Mouse (Mus musculus): ENCODE data around the gene Olfr672. TPM values are rescaled to one million over a fixed set of nuclear protein-coding genes. Genes with fewer than 3 reads are reported as not detected.
"Not testable (repeated sequence)": the region's sequence is repeated elsewhere in the genome, so short reads cannot be mapped to it uniquely, and the experiment has no call there.

The Olfr672 gene
- not detected in 2 replicates for polyA plus RNA-seq (2012; ENCODE audit: insufficient read depth, insufficient read length, missing spikeins)

GRCm38 (mm10) chr7:105001929-105002328 lies at the start of gene Olfr672:
TSS of gene Olfr672 (minus strand) at chr7:105002029.
- TF ChIP-seq CTCF (IDR thresholded peaks at IDR 0.05; ENCODE audit: low read depth, low read length), result no peak
- TF ChIP-seq POLR2A (IDR thresholded peaks at IDR 0.05; ENCODE audit: borderline replicate concordance, low read depth, low read length), result no peak
- Histone ChIP-seq H3K4me3 (ENCODE audit: insufficient read depth, low read length) (no peak within 1 kb of the TSS), H3K4me1 (ENCODE audit: control insufficient read depth, insufficient read depth, low read length) (no peaks in the 10 kb centered on the region), H3K27ac (ENCODE audit: insufficient read depth, low read depth, low read length) (no peak within 1 kb of the TSS)

GRCm38 (mm10) chr7:105033836-105034235 lies 32.0 kb upstream of the Olfr672 start:
- H3K27ac ChIP-seq (ENCODE audit: insufficient read depth, low read depth, low read length); H3K4me1 ChIP-seq (ENCODE audit: control insufficient read depth, insufficient read depth, low read length); H3K4me3 ChIP-seq (ENCODE audit: insufficient read depth, low read length): not testable (repeated sequence)

DNA sequence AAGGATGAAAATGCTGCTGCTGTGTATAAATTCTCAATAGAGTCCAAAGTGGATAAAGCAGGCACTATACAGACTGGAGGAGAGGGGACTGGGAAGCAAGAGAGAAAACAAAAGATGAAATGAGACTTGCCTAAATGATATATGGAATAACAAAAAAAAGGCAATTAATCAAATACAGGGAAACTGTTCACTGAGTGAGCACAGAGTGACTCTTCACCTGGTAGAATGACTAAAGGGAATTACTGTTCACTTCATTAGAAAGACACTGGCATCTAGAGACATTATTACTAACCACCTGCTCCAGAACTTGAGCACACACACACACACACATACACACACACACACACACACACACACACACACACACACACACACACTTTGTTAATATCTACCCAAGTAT lies 30.6 kb upstream of the Olfr672 start, which contains the start of gene Olfr676:
Olfr676 (plus strand) TSS at position 301 of the 400 bp plus-strand sequence.
- TF ChIP-seq CTCF (IDR thresholded peaks at IDR 0.05; ENCODE audit: low read depth, low read length) (no peak), POLR2A (IDR thresholded peaks at IDR 0.05; ENCODE audit: borderline replicate concordance, low read depth, low read length) (no peak)
- H3K4me1 ChIP-seq (ENCODE audit: control insufficient read depth, insufficient read depth, low read length), result no peaks in the 10 kb centered on the region
- H3K27ac ChIP-seq (ENCODE audit: insufficient read depth, low read depth, low read length), result no peak within 1 kb of the TSS
- H3K4me3 ChIP-seq (ENCODE audit: insufficient read depth, low read length), result no peak within 1 kb of the TSS

GRCm38 (mm10) chr7:105028360-105028759 lies 26.5 kb upstream of the Olfr672 start, which contains the start of gene Olfr675:
TSS of gene Olfr675 (minus strand) at chr7:105028460.
- H3K4me1 ChIP-seq (ENCODE audit: control insufficient read depth, insufficient read depth, low read length), result no peaks in the 10 kb centered on the region
- no peak for TF ChIP-seq POLR2A (IDR thresholded peaks at IDR 0.05; ENCODE audit: borderline replicate concordance, low read depth, low read length)
- no peak for TF ChIP-seq CTCF (IDR thresholded peaks at IDR 0.05; ENCODE audit: low read depth, low read length)
- no peak within 1 kb of the TSS for H3K27ac ChIP-seq (ENCODE audit: insufficient read depth, low read depth, low read length)
- no peak within 1 kb of the TSS for H3K4me3 ChIP-seq (ENCODE audit: insufficient read depth, low read length)

DNA sequence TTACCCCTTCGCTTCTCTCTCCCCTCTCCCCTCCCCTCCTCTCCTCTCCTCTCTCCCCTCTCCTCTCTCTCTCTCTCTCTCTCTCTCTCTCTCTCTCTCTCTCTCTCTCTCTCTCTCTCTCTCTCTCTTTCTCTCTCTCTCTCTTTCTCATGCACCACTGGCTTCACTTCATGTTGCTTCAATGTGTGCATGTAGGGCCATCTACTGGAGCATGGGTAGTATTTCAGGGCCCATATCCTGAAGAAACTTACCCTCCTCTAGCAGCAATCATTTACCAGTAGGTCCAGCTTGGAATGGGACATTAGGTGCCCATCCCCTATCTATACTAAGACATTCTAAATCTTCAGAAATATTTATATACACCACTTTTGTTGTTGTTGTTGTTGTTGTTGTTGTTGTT lies 20.7 kb upstream of the Olfr672 start:
- Histone ChIP-seq H3K4me1 (ENCODE audit: control insufficient read depth, insufficient read depth, low read length) (no peaks in the 10 kb centered on the region), H3K27ac (ENCODE audit: insufficient read depth, low read depth, low read length) (no peak overlapping the region), H3K4me3 (ENCODE audit: insufficient read depth, low read length) (no peak overlapping the region)
- TF ChIP-seq CTCF (IDR thresholded peaks at IDR 0.05; ENCODE audit: low read depth, low read length) (no peak), POLR2A (IDR thresholded peaks at IDR 0.05; ENCODE audit: borderline replicate concordance, low read depth, low read length) (no peak)

DNA sequence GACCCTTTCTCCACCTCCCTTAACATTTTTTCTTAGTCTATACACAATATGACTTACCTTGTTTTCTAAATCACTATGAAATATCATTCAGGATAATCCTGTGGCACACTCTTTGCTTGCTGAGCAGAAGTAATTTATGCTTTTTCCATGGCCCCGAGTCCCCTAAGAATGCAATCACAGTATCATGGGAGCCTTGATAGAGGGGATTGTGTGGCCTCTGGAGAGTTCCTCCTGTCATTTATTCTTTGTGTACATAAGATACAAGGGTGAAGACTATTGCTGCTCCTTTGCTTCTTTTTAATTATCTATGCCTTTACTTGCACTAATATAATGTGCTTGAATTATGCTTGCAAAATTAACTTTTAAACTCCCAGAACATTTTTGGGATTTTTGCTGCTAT lies 22.8 kb downstream of the Olfr672 start, which contains the start of gene Olfr671:
Olfr671 (minus strand) TSS at position 101 of the 400 bp plus-strand sequence.
- no peak for TF ChIP-seq POLR2A (IDR thresholded peaks at IDR 0.05; ENCODE audit: borderline replicate concordance, low read depth, low read length)
- no peak for TF ChIP-seq CTCF (IDR thresholded peaks at IDR 0.05; ENCODE audit: low read depth, low read length)
- H3K4me3 ChIP-seq (ENCODE audit: insufficient read depth, low read length), result no peak within 1 kb of the TSS
- no peak within 1 kb of the TSS for H3K27ac ChIP-seq (ENCODE audit: insufficient read depth, low read depth, low read length)
- H3K4me1 ChIP-seq (ENCODE audit: control insufficient read depth, insufficient read depth, low read length), result no peaks in the 10 kb centered on the region

- not testable (repeated sequence) for H3K4me1 ChIP-seq (ENCODE audit: control insufficient read depth, insufficient read depth, low read length); H3K4me3 ChIP-seq (ENCODE audit: insufficient read depth, low read length); H3K27ac ChIP-seq (ENCODE audit: insufficient read depth, low read depth, low read length)
These were observed 29.3 kb downstream of the Olfr672 start for GRCm38 (mm10) chr7:104972507-104972906.

GRCm38 (mm10) chr7:104962520-104962919 lies 39.3 kb downstream of the Olfr672 start, which contains the start of gene Olfr670:
TSS of gene Olfr670 (minus strand) at chr7:104962620.
- H3K4me1 ChIP-seq (ENCODE audit: control insufficient read depth, insufficient read depth, low read length), result no peaks in the 10 kb centered on the region
- TF ChIP-seq CTCF (IDR thresholded peaks at IDR 0.05; ENCODE audit: low read depth, low read length) (no peak), POLR2A (IDR thresholded peaks at IDR 0.05; ENCODE audit: borderline replicate concordance, low read depth, low read length) (no peak)
- H3K27ac ChIP-seq (ENCODE audit: insufficient read depth, low read depth, low read length), result no peak within 1 kb of the TSS
- no peak within 1 kb of the TSS for H3K4me3 ChIP-seq (ENCODE audit: insufficient read depth, low read length)

DNA sequence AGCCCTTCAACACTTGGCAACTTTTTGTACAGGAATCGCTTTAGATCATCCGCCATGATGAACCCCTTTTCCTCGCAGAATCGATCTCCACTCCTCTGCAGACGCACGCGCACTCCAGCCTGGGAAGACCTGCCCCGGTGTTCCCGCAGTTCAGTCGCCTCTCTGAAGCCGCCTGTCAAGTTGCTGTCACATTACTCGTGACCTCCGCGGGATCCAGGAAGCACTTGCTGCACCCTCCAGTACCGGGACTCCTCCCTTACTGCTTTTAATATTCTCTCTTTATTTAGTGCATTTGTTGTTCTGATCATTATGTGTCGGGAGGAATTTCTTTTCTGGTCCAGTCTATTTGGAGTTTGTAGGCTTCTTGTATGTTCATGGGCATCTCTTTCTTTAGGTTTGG lies 51.6 kb downstream of the Olfr672 start:
- H3K4me3 ChIP-seq (ENCODE audit: insufficient read depth, low read length); H3K4me1 ChIP-seq (ENCODE audit: control insufficient read depth, insufficient read depth, low read length); H3K27ac ChIP-seq (ENCODE audit: insufficient read depth, low read depth, low read length): not testable (repeated sequence)

Other genes with a start within 250 kb of the Olfr672 start
- gene Usp17le, start 224.6 kb downstream of the Olfr672 start, polyA plus RNA-seq (2012; ENCODE audit: insufficient read depth, insufficient read length, missing spikeins), result not detected in 2 replicates
- not detected in 2 replicates for gene Usp17lb, start 159.4 kb downstream of the Olfr672 start, polyA plus RNA-seq (2012; ENCODE audit: insufficient read depth, insufficient read length, missing spikeins)
- gene Usp17la, start 145.0 kb downstream of the Olfr672 start, polyA plus RNA-seq (2012; ENCODE audit: insufficient read depth, insufficient read length, missing spikeins), result not detected in 2 replicates
- not detected in 2 replicates for gene Olfr665, start 124.0 kb downstream of the Olfr672 start, polyA plus RNA-seq (2012; ENCODE audit: insufficient read depth, insufficient read length, missing spikeins)
- gene Olfr666, start 106.1 kb downstream of the Olfr672 start, polyA plus RNA-seq (2012; ENCODE audit: insufficient read depth, insufficient read length, missing spikeins), result not detected in 2 replicates
- gene Olfr667, start 80.5 kb downstream of the Olfr672 start, polyA plus RNA-seq (2012; ENCODE audit: insufficient read depth, insufficient read length, missing spikeins), result not detected in 2 replicates
- not detected in 2 replicates for gene Olfr668, start 74.0 kb downstream of the Olfr672 start, polyA plus RNA-seq (2012; ENCODE audit: insufficient read depth, insufficient read length, missing spikeins)
- gene Olfr669, start 67.8 kb downstream of the Olfr672 start, polyA plus RNA-seq (2012; ENCODE audit: insufficient read depth, insufficient read length, missing spikeins), result not detected in 2 replicates
- gene Olfr670, start 39.4 kb downstream of the Olfr672 start, polyA plus RNA-seq (2012; ENCODE audit: insufficient read depth, insufficient read length, missing spikeins), result not detected in 2 replicates
- not detected in 2 replicates for gene Olfr671, start 22.9 kb downstream of the Olfr672 start, polyA plus RNA-seq (2012; ENCODE audit: insufficient read depth, insufficient read length, missing spikeins)
- gene Olfr675, start 26.4 kb upstream of the Olfr672 start, polyA plus RNA-seq (2012; ENCODE audit: insufficient read depth, insufficient read length, missing spikeins), result not detected in 2 replicates
- gene Olfr676, start 30.7 kb upstream of the Olfr672 start, polyA plus RNA-seq (2012; ENCODE audit: insufficient read depth, insufficient read length, missing spikeins), result not detected in 2 replicates
- not detected in 2 replicates for gene Olfr677, start 49.3 kb upstream of the Olfr672 start, polyA plus RNA-seq (2012; ENCODE audit: insufficient read depth, insufficient read length, missing spikeins)
- not detected in 2 replicates for gene Olfr678, start 62.4 kb upstream of the Olfr672 start, polyA plus RNA-seq (2012; ENCODE audit: insufficient read depth, insufficient read length, missing spikeins)
- gene Olfr679, start 79.2 kb upstream of the Olfr672 start, polyA plus RNA-seq (2012; ENCODE audit: insufficient read depth, insufficient read length, missing spikeins), result not detected in 2 replicates
- gene Olfr680-ps1, start 90.8 kb upstream of the Olfr672 start, polyA plus RNA-seq (2012; ENCODE audit: insufficient read depth, insufficient read length, missing spikeins), result not detected in 2 replicates
- not detected in 2 replicates for gene Olfr681, start 114.8 kb upstream of the Olfr672 start, polyA plus RNA-seq (2012; ENCODE audit: insufficient read depth, insufficient read length, missing spikeins)
- gene Olfr683, start 145.0 kb upstream of the Olfr672 start, polyA plus RNA-seq (2012; ENCODE audit: insufficient read depth, insufficient read length, missing spikeins), result not detected in 2 replicates
- gene Olfr684, start 161.6 kb upstream of the Olfr672 start, polyA plus RNA-seq (2012; ENCODE audit: insufficient read depth, insufficient read length, missing spikeins), result not detected in 2 replicates
- not detected in 2 replicates for gene Olfr685, start 184.0 kb upstream of the Olfr672 start, polyA plus RNA-seq (2012; ENCODE audit: insufficient read depth, insufficient read length, missing spikeins)
- not detected in 2 replicates for gene Olfr686, start 205.5 kb upstream of the Olfr672 start, polyA plus RNA-seq (2012; ENCODE audit: insufficient read depth, insufficient read length, missing spikeins)